Mouse (Mus musculus) mature B cell (primary cell): ENCODE data around the gene Olfr1412.

Source experiments
- in situ Hi-C: fragments of 300-500 bp; cut with MboI; formaldehyde crosslinking; loops from 2 replicates; pipeline ENCODE4 v1.14.3; 2019

The Olfr1412 gene

DNA sequence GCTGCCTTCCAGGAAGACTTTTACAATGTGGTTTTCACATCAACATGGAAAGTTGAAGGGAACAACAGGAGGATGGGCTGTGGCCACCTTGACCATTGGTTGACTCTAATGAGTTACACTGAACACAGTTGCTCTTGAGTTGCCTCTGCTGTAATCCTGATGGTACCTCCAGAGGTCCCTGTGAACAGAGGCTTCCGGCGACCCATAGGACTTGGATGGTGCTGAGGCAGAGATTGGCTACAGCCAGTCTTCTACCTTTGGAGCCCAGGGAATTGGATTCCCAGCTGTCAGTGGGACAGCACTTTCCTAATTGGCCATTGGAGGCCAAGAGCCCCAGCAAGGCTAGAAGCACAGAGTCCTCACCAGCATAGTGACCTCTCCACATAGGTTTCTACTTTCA lies at the start of gene Olfr1412:
Olfr1412 (plus strand) TSS at position 301 of the 400 bp plus-strand sequence.
- in situ Hi-C loops: no loop called here

- in situ Hi-C loops: no loop called here
These were observed 48.6 kb upstream of the Olfr1412 start for GRCm38 (mm10) chr1:92536972-92537371.

- in situ Hi-C loops: no loop called here
These were observed 46.5 kb upstream of the Olfr1412 start for GRCm38 (mm10) chr1:92539071-92539470.

DNA sequence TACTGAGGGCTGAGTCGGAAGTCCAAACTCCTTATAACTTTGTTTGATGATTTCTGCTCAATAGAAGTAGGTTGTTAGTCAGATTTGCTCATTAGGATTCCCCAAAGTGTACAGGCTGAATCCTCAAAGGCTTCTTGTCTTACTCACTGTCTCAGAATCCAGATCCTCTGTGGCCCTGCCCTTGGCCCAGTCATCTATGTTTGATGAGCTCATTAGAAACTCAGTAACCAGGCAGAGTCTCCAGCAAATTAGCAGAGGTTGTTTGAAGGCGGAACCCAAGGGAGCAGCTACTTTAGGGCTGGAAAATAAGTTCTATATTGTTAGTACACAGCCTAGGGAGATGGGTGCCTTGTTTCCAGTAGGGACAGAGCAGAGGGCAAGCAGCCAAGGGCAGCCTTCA lies 39.6 kb upstream of the Olfr1412 start:
- in situ Hi-C loops: no loop called here

GRCm38 (mm10) chr1:92571022-92571421 lies 14.6 kb upstream of the Olfr1412 start, which contains the start of gene Olfr1413:
Gene Olfr1413 (plus strand): TSS chr1:92571322.
- in situ Hi-C loops: no loop called here

DNA sequence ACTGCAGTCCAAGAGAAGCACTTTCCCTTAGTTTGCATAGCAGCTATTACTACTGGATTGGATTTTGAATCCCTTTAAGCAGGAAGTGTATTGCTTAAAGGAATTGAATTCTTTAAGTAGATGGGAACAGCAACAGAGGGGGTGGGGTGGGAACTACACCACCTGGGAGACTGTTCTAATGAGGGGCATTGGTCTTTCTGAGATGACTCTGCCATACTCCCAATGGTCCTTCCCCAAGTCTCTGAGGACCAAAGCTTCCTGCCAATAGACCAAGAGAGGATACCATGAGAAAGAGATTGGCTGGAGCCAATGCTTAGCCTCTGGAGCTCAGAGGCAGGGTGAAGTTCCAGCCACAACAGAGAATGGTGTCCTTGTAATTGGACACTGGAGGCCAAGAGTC lies 8.5 kb downstream of the Olfr1412 start, which contains the start of gene Olfr1411:
Olfr1411 (plus strand) TSS at position 301 of the 400 bp plus-strand sequence.
- in situ Hi-C loops: no loop called here

GRCm38 (mm10) chr1:92596019-92596418 lies 10.4 kb downstream of the Olfr1412 start:
- in situ Hi-C loops: no loop called here

GRCm38 (mm10) chr1:92605482-92605881 lies 19.9 kb downstream of the Olfr1412 start, which contains the start of gene Olfr1410:
Gene Olfr1410 (plus strand): TSS chr1:92605782.
- in situ Hi-C loops: loop anchor here (25.0 kb wide), 1 partner anchor 693 kb away; no protein-coding TSS in a partner anchor

DNA sequence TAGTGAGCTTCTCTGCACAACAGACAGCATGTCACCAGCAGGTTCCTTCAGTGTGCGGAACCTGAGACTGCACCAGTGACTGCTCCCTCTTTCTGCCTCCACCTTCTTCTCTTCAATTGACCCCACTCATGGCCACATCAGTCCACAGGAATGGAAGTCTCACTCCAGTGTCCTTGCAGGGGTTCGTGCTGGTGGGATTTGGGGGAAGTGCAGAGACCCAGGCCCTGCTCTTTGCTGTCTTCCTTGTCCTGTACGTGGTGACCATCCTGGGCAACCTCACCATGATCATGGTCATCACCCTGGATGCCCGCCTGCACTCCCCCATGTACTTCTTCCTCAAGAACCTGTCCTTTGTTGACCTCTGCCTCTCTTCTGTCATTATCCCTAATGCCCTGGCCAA lies 22.1 kb downstream of the Olfr1412 start:
- in situ Hi-C loops: loop anchor here (25.0 kb wide), 1 partner anchor 695 kb away; no protein-coding TSS in a partner anchor

DNA sequence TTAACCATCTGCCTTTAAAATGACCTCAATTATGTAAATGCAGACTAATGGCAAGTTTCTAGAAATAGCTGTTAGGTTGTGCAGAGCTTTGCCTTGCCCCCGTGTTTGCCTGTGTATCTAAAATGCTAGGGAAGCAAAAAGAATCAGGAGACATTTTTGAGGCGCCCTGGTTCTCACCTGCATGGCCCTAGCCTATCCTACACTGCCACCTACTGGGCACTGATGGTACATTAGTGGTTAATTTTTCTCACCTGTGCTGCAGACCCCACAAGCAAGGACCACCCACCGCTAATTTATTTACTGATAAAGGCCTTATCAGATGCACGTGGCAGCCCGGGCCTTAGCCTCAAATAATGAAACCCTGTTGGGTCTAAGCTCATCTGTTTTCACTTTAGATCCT lies 25.4 kb downstream of the Olfr1412 start:
- in situ Hi-C loops: loop anchor here (25.0 kb wide), 1 partner anchor 699 kb away; no protein-coding TSS in a partner anchor

DNA sequence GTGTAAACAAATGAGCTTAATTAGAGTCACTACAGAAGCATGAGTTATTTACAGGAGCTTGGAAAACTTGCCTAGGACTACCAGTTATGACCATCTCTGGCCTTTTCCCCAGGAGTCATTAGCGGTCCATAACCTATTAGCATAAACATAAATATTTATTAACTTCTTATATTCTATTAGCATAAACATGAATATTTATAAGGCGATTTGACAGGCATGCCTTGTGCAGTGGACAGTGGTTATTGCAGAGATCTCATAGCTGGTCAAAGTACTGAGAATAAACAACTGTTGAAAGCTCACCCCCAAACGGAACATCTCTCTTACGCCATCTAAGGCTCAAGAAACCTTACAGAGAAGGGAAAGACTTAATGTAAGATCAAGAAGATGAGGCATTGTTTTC lies 27.6 kb downstream of the Olfr1412 start:
- in situ Hi-C loops: loop anchor here (25.0 kb wide), 1 partner anchor 701 kb away; no protein-coding TSS in a partner anchor

DNA sequence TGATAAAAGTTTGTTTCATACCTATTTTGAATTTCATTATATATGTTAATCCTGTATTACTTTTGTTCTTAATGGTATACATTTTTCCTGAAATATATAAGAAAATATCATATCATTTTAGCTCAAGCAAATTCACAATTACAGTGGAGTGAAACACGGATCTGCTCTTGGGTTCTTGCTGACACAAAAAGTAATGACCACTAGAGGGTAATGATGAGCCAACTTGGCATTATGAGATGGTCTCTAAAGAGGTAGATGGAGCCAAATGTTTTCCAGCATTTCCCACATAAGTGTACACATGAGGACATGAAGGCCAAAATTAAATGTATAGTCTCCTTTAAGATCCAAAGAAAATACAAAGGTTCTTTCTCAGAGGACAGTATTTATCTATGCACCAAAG lies 28.9 kb downstream of the Olfr1412 start:
- in situ Hi-C loops: loop anchor here (25.0 kb wide), 1 partner anchor 702 kb away; no protein-coding TSS in a partner anchor

- in situ Hi-C loops: loop anchor here (25.0 kb wide), 1 partner anchor 704 kb away; no protein-coding TSS in a partner anchor
These were observed 30.5 kb downstream of the Olfr1412 start for GRCm38 (mm10) chr1:92616046-92616445.

DNA sequence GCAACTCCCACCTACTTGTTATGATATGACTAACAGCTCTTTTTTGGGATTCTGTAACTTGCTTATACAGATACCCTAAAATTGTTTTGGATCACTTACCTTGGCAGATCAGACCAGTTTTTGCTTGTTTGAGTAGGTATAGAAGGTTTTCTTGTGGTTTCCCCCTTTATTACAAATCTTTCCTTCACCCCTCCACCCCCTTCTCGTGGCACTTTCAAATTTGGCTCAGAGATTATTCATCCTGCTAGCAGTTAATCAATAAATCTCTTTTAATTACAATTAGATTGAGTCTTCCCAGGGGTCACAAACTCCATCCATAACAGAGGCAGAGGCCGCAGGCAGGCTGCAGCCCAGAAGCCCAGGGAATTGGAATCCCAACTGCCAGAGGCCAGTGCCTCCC lies 31.9 kb downstream of the Olfr1412 start, which contains the start of gene Olfr12:
Olfr12 (plus strand) TSS at position 301 of the 400 bp plus-strand sequence.
- in situ Hi-C loops: loop anchor here (25.0 kb wide), 1 partner anchor 705 kb away; no protein-coding TSS in a partner anchor

DNA sequence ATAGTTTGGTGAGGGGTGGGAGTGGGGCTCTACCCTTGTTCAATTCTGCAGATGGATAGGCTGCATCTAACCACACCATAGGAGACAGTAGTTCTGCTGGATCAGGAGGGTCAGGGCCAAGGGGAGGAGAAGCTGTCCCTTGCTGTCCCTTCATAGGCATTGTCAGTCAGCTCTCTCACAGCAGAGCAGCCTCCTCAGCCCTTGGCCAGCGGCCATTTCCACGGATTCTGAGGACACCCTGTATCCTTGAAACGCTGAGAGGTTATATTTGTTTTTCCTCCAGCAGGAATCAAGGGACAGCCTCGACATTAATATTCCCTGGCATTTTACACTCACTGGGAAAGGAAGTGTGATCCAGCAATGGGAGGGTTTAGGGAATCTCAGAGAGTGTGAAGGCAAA lies 32.8 kb downstream of the Olfr1412 start:
- in situ Hi-C loops: loop anchor here (25.0 kb wide), 1 partner anchor 706 kb away; no protein-coding TSS in a partner anchor

- in situ Hi-C loops: loop anchor here (25.0 kb wide), 1 partner anchor 1091 kb away; the partner anchor contains the start of gene Asb1
These were observed 42.6 kb downstream of the Olfr1412 start for GRCm38 (mm10) chr1:92628227-92628626.

- in situ Hi-C loops: loop anchor here (25.0 kb wide), 1 partner anchor 1095 kb away; the partner anchor contains the start of gene Asb1
These were observed 46.6 kb downstream of the Olfr1412 start for GRCm38 (mm10) chr1:92632196-92632595.

DNA sequence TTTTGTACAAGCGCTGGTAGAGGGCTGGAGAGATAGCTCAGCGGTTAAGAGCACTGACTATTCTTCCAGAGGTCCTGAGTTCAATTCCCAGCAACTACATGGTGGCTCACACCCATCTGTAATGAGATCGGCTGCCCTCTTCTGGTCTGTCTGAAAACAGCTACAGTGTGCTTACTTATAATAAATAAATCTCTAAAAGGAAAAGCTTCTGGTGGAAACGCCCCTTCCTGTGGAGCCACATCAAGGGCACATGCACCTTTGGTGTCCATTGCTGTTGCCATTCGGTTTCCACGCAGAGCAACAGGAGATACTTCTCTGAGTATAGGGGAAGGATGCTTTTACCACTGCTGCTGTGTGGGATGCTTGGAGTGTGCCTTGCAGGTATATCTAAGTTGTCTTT lies 47.4 kb downstream of the Olfr1412 start:
- in situ Hi-C loops: loop anchor here (25.0 kb wide), 1 partner anchor 1096 kb away; the partner anchor contains the start of gene Asb1

DNA sequence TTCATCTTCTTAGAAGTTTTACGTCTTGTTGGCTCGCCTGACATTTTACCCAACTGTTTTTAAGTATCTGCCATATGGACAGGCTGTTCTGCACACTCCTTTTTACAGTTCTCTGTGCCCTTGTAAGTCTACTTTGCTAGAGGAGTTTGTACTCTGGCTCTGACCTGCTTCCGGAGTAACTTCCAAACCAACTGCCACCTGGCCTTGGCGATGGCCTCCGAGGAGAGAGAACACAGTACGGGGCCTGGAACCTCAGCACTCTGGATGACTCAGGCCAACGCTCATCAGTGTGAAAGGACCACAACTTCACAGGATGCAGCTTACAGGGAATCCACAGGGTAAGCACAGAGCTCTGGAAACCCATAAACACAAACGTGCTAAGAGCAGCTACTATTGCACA lies 48.1 kb downstream of the Olfr1412 start:
- in situ Hi-C loops: loop anchor here (25.0 kb wide), 1 partner anchor 1096 kb away; the partner anchor contains the start of gene Asb1

DNA sequence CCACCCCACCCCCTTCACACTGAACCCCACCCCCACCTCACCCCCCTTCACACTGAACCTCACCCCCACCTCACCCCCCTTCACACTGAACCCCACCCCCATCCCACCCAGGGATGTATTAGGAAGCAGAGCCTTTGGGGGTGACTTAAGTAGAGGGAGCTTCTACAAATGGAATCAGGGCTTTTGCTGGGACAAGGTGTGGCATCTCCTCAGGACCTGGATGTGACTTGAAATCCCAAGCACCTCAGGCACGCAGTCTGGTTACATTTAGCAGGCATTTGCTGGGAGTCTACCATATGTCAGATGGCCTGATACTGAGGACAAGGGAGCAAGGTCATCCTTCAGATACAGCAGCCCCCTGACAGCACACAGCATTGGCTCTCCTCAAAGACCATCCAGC lies 49.0 kb downstream of the Olfr1412 start:
- in situ Hi-C loops: loop anchor here (25.0 kb wide), 1 partner anchor 1097 kb away; the partner anchor contains the start of gene Asb1

GRCm38 (mm10) chr1:92634976-92635599 lies 49.5 kb downstream of the Olfr1412 start:
- in situ Hi-C loops: loop anchor here (25.0 kb wide), 1 partner anchor 1098 kb away; the partner anchor contains the start of gene Asb1

DNA sequence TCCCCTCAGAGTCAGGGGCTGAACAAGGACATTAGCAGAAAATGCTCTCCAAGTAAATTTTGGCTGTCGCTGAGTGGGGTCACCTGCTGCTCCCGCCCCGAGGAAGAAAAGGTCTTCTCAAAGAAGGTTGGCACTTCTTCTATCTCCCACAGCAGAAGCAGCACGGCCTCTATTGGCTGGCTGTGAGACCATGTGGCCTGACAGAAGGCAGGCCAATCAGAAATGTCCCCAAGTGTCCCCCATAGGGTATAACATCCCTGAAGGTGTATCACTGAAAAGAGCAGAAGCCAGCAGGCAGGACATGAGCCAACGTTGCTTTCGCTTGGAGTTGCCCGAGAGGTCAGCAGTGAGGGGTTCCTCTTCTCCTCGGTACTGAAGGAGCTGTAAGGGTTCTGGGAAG lies 50.4 kb downstream of the Olfr1412 start:
- in situ Hi-C loops: loop anchor here (25.0 kb wide), 1 partner anchor 1099 kb away; the partner anchor contains the start of gene Asb1
